In genomic region chr16:27387634-27388611, GRCm38 (mm10) we compare ENCODE assay signal across 9 mouse cellular contexts. TPM values are rescaled to one million over a fixed set of nuclear protein-coding genes. Genes with fewer than 3 reads are reported as not detected.
DNase-seq lines count a peak whose midpoint lies in the region; ATAC-seq and TF ChIP-seq lines count a peak whose summit lies in the region.
"Had no signal": no experiment of that assay in that cellular context is flagged by ENCODE, and none has a peak within 500 bp of the region (broad histone marks: within the 10 kb centered on the region; RNA-seq: fewer than 3 reads in every experiment).

No protein-coding gene starts in this region.

- no peak for TF ChIP-seq CTCF in testis, adult 2 months (IDR thresholded peaks at IDR 0.05; ENCODE audit: control insufficient read depth, insufficient read depth, insufficient replicate concordance, low read depth, low read length)

- peak overlapping the region; percentile 85 for H3K4me3 ChIP-seq in limb, embryonic 12.5 days (replicated peaks)
- peak overlapping the region; percentile 92 for H3K4me3 ChIP-seq in midbrain, embryonic 12.5 days
- peak overlapping the region; percentile 39; the same call in 1 of the 2 replicates for H3K4me3 ChIP-seq in testis, adult 2 months (ENCODE audit: control insufficient read depth, low read depth, low read length)

- 63% methylated on average over 12 of the region's 12 CpGs for WGBS in limb, embryonic 12.5 days
- 50% methylated on average over 12 of the region's 12 CpGs for WGBS in midbrain, embryonic 12.5 days

- DNase-seq in cerebellum, adult 9-10 months, result peak; percentile 26
- peak; percentile 18 to 31 for DNase-seq in heart, postnatal 10 days
- DNase-seq in adrenal gland, postnatal 4 days (ENCODE audit: low spot score in 2 of 2), result no peak

- no peaks in the 10 kb centered on the region for H3K36me3 ChIP-seq in limb, embryonic 12.5 days
- no peaks in the 10 kb centered on the region for H3K36me3 ChIP-seq in midbrain, embryonic 12.5 days
- H3K36me3 ChIP-seq in testis, adult 2 months (ENCODE audit: control insufficient read depth, insufficient read depth, low read length), result no peaks in the 10 kb centered on the region

- no peaks in the 10 kb centered on the region for H3K9me3 ChIP-seq in limb, embryonic 12.5 days
- H3K9me3 ChIP-seq in midbrain, embryonic 12.5 days, result no peaks in the 10 kb centered on the region

- intact Hi-C loops in heart, postnatal 10 days (cut with DNase I), result no loop called here

- H3K9ac ChIP-seq in limb, embryonic 12.5 days (replicated peaks), result peak overlapping the region; percentile 92; the same call in 1 of the 2 replicates
- peak overlapping the region; percentile 95; the same call in 1 of the 2 replicates for H3K9ac ChIP-seq in midbrain, embryonic 12.5 days (replicated peaks)

- peaks cover 18% of the 10 kb centered on the region for H3K4me1 ChIP-seq in limb, embryonic 12.5 days (replicated peaks)
- H3K4me1 ChIP-seq in midbrain, embryonic 12.5 days, result peaks cover 21% of the 10 kb centered on the region
- H3K4me1 ChIP-seq in testis, adult 2 months (ENCODE audit: control insufficient read depth, insufficient read depth, low read length), result peaks cover 5% of the 10 kb centered on the region

- no peak for ATAC-seq in cerebellum, adult (ENCODE audit: insufficient number of reproducible peaks, low FRiP score, low TSS enrichment)
- peak; percentile 49 for ATAC-seq in common myeloid progenitor, adult 5-6 weeks (replicated peaks; ENCODE audit: low read depth, poor library complexity, severe bottlenecking)
- ATAC-seq in limb, embryonic 12.5 days (ENCODE audit: insufficient number of reproducible peaks, insufficient read depth, low FRiP score, low TSS enrichment, low read depth), result no peak
- no peak for ATAC-seq in midbrain, embryonic 12.5 days (ENCODE audit: low FRiP score, low read depth)

- no peak for TF ChIP-seq POLR2A in testis, adult 2 months (IDR thresholded peaks at IDR 0.05; ENCODE audit: control insufficient read depth, low read depth, low read length)

- H3K27me3 ChIP-seq in limb, embryonic 12.5 days, result no peaks in the 10 kb centered on the region
- no peaks in the 10 kb centered on the region for H3K27me3 ChIP-seq in midbrain, embryonic 12.5 days
- no peaks in the 10 kb centered on the region for H3K27me3 ChIP-seq in testis, adult 2 months (ENCODE audit: control insufficient read depth, insufficient read depth, low read length)

- peak overlapping the region; percentile 61 for H3K4me2 ChIP-seq in limb, embryonic 12.5 days
- H3K4me2 ChIP-seq in midbrain, embryonic 12.5 days (replicated peaks), result peak overlapping the region; percentile 77

- no peak overlapping the region for H3K27ac ChIP-seq in limb, embryonic 12.5 days
- peak overlapping the region; percentile 96; the same call in 1 of the 2 replicates for H3K27ac ChIP-seq in midbrain, embryonic 12.5 days (replicated peaks)
- H3K27ac ChIP-seq in testis, adult 2 months (ENCODE audit: control insufficient read depth, insufficient read depth, low read depth, low read length), result no peak overlapping the region

RNA-seq across cellular contexts. Expression of gene Ccdc50, which starts 0.7 kb away (rescaled TPM):
- total RNA-seq in common myeloid progenitor, adult 5-6 weeks (2017), result 112 and 131 TPM in 2 replicates
- total RNA-seq in heart, postnatal 10 days (2021), result 10 to 100 TPM; 56.6 to 58.2 TPM
- polyA plus RNA-seq in limb, embryonic 12.5 days (2016; fragmentation: Nextera tagmentation; extraction: Ambion mirVana), result 52.3 and 57.2 TPM in 2 replicates
- polyA plus RNA-seq in midbrain, embryonic 12.5 days (2016; fragmentation: Nextera tagmentation; extraction: Ambion mirVana), result 68.8 and 72.2 TPM in 2 replicates
- 130 and 144 TPM in 2 replicates for polyA plus RNA-seq in testis, adult 2 months (2012; rRNA removed)
- 100 to 1,000 TPM; 101 to 106 TPM for total RNA-seq in adrenal gland, postnatal 4 days (2021)

RNA-seq across cellular contexts. Expression of gene Uts2b, which starts 17.9 kb away (rescaled TPM):
- total RNA-seq in common myeloid progenitor, adult 5-6 weeks (2017), result not detected in 2 replicates
- total RNA-seq in heart, postnatal 10 days (2021), result 1 to 10 TPM in 1 of 2 experiments, under 1 TPM in 1; 0.64 to 1.1 TPM
- 0.34 TPM in 1 of 2 replicates, not detected in the other for polyA plus RNA-seq in limb, embryonic 12.5 days (2016; fragmentation: Nextera tagmentation; extraction: Ambion mirVana)
- not detected in 2 replicates for polyA plus RNA-seq in midbrain, embryonic 12.5 days (2016; fragmentation: Nextera tagmentation; extraction: Ambion mirVana)
- polyA plus RNA-seq in testis, adult 2 months (2012; rRNA removed), result not detected in 2 replicates
- not detected for total RNA-seq in adrenal gland, postnatal 4 days (2021)
- total RNA-seq: left cerebral cortex, postnatal 25 days had no signal

Comparison
In these comparisons a context has a peak if more than half of its experiments do, and no peak if none do; other contexts are left out.
1. DNase-seq: peak in cerebellum, adult 9-10 months (single experiment) and heart, postnatal 10 days (2 of 2); none in adrenal gland, postnatal 4 days (0 of 2).
2. H3K4me3 ChIP-seq: peak in every context shown above with its lines; median percentile 92 in midbrain, embryonic 12.5 days; 85 in limb, embryonic 12.5 days; 39 in testis, adult 2 months.